Mouse (Mus musculus) B cell, adult 67 days (primary cell): ENCODE data around the gene Sept6. TPM values are rescaled to one million over a fixed set of nuclear protein-coding genes. Genes with fewer than 3 reads are reported as not detected.

Experiments
- total RNA-seq, 2 experiments: library from RNA; stranded (reverse); gene quantifications; 4 replicates each; pipeline ENCODE4 v1.2.4; 2023

The Sept6 gene
- total RNA-seq = 100 to 1,000 TPM; 100 to 126 TPM

GRCm38 (mm10) chrX:36991694-36992093 is at the start of gene Sept6:
TSS of gene Sept6 (minus strand) at chrX:36991794.

GRCm38 (mm10) chrX:36902321-36903114 is 89.1 kb downstream of the Sept6 start, which contains the start of gene Nkrf:
TSS of gene Nkrf (minus strand) at chrX:36902899.

GRCm38 (mm10) chrX:36873765-36874164 is 117.8 kb downstream of the Sept6 start, which contains the start of the genes Ube2a and C330007P06Rik:
TSS of gene Ube2a (plus strand) at chrX:36873900.
TSS of gene C330007P06Rik (minus strand) at chrX:36874111.

Other genes starting within 250 kb of the Sept6 start
- gene Slc25a43, start 248.1 kb downstream of the Sept6 start, total RNA-seq = 1 to 10 TPM in 1 of 2 experiments, not detected in 1; 1.4 TPM
- 100 to 1,000 TPM; 308 to 339 TPM for gene Slc25a5, start 196.1 kb downstream of the Sept6 start, total RNA-seq
- 10 to 100 TPM; 67.4 to 81.5 TPM for gene Ube2a, start 117.9 kb downstream of the Sept6 start, total RNA-seq
- gene C330007P06Rik, start 117.7 kb downstream of the Sept6 start, total RNA-seq = 10 to 100 TPM; 35.8 to 44.4 TPM
- 10 to 100 TPM; 13.0 to 13.3 TPM for gene Nkrf, start 88.9 kb downstream of the Sept6 start, total RNA-seq
- gene Sowahd, start 57.1 kb upstream of the Sept6 start, total RNA-seq = not detected
- gene Rpl39, start 93.6 kb upstream of the Sept6 start, total RNA-seq = 1,000 to 10,000 TPM; 1,325 to 1,365 TPM
- gene Upf3b, start 118.5 kb upstream of the Sept6 start, total RNA-seq = 10 to 100 TPM; 54.1 to 55.9 TPM
- 10 to 100 TPM; 18.8 to 20.2 TPM for gene Nkap, start 135.0 kb upstream of the Sept6 start, total RNA-seq
- gene Akap14, start 177.0 kb upstream of the Sept6 start, total RNA-seq = not detected
- gene Ndufa1, start 199.4 kb upstream of the Sept6 start, total RNA-seq = 10 to 100 TPM; 83.4 to 91.6 TPM
- gene Rnf113a1, start 199.5 kb upstream of the Sept6 start, total RNA-seq = 1 to 10 TPM; 1.5 to 2.2 TPM
- not detected for gene Gm9, start 219.2 kb upstream of the Sept6 start, total RNA-seq
- gene Rhox1, start 230.5 kb upstream of the Sept6 start, total RNA-seq = not detected